Mouse (Mus musculus) retina, postnatal 1 day (tissue): Measurements from ENCODE around the gene Slc1a5.

Experiments used
- DNase-seq: peaks from one replicate; pipeline ENCODE4 v3.0.0-alpha.2; 2012

The Slc1a5 gene

GRCm38 (mm10) chr7:16780825-16781554, at the start of gene Slc1a5:
Gene Slc1a5 (plus strand): TSS chr7:16781340.
- peak; percentile 97 for DNase-seq

- DNase-seq, result no peak
Observed at GRCm38 (mm10) chr7:16731893-16732422, 49.2 kb upstream of the Slc1a5 start.

GRCm38 (mm10) chr7:16737606-16738072, 43.5 kb upstream of the Slc1a5 start:
- DNase-seq, result no peak

GRCm38 (mm10) chr7:16738073-16738696, 43.0 kb upstream of the Slc1a5 start, which contains the start of gene Ap2s1:
Gene Ap2s1 (plus strand): TSS chr7:16738410.
- DNase-seq, result peak; percentile 99

GRCm38 (mm10) chr7:16739056-16739604, 42.0 kb upstream of the Slc1a5 start:
- no peak for DNase-seq

GRCm38 (mm10) chr7:16745373-16745772, 35.8 kb upstream of the Slc1a5 start:
- DNase-seq, result no peak

- peak; percentile 80 for DNase-seq
Observed at GRCm38 (mm10) chr7:16746093-16746492, 35.0 kb upstream of the Slc1a5 start.

- no peak for DNase-seq
Observed at GRCm38 (mm10) chr7:16747656-16748055, 33.5 kb upstream of the Slc1a5 start.

- no peak for DNase-seq
Observed at GRCm38 (mm10) chr7:16752016-16752415, 29.1 kb upstream of the Slc1a5 start.

GRCm38 (mm10) chr7:16755362-16756017, 25.6 kb upstream of the Slc1a5 start:
- DNase-seq, result no peak

- peak; percentile 82 for DNase-seq
Observed at GRCm38 (mm10) chr7:16758872-16759574, 22.1 kb upstream of the Slc1a5 start.

- no peak for DNase-seq
Observed at GRCm38 (mm10) chr7:16760292-16760691, 20.8 kb upstream of the Slc1a5 start.

- DNase-seq, result no peak
Observed at GRCm38 (mm10) chr7:16761005-16761481, 20.1 kb upstream of the Slc1a5 start.

GRCm38 (mm10) chr7:16761630-16762029, 19.5 kb upstream of the Slc1a5 start:
- no peak for DNase-seq

- DNase-seq, result no peak
Observed at GRCm38 (mm10) chr7:16763463-16764218, 17.5 kb upstream of the Slc1a5 start.

- DNase-seq, result no peak
Observed at GRCm38 (mm10) chr7:16766443-16766842, 14.7 kb upstream of the Slc1a5 start.

GRCm38 (mm10) chr7:16775888-16776287, 5.3 kb upstream of the Slc1a5 start:
- DNase-seq, result no peak

- DNase-seq, result no peak
Observed at GRCm38 (mm10) chr7:16780076-16780475, 1.1 kb upstream of the Slc1a5 start.

GRCm38 (mm10) chr7:16781555-16781815, 345 bp downstream of the Slc1a5 start:
- DNase-seq, result no peak

GRCm38 (mm10) chr7:16781816-16782554, 845 bp downstream of the Slc1a5 start:
- peak; percentile 55 for DNase-seq

- DNase-seq, result peak; percentile 18
Observed at GRCm38 (mm10) chr7:16782555-16783125, 1.5 kb downstream of the Slc1a5 start.
